Mouse (Mus musculus) liver, embryonic 13.5 days (tissue): ENCODE measurements at regions not wholly inside any gene's neighbourhood (a gene's known extent, or its start where the extent isn't known, plus 50 kb on each side); places are given as distances from the start of the nearest gene placed in this dataset.
A peak's percentile ranks its signal among the peaks of the same experiment; 100 is the strongest.
"Not testable (repeated sequence)": the region's sequence is repeated elsewhere in the genome, so short reads cannot be mapped to it uniquely, and the experiment has no call there.

ENCODE experiments used
- ATAC-seq: fragments of 200-750 bp; cut with Nextera tagmentation; 2 replicates; pipeline ENCODE4 v1.8.0; 2017; ENCODE audit warnings: low read depth, mild to moderate bottlenecking, moderate number of reproducible peaks, moderate library complexity
- DNase-seq: peaks from one replicate; pipeline ENCODE4 v3.0.0; 2022
- H3K27ac ChIP-seq: fragments of 300-500 bp; sonication (generic); 2 replicates; pipeline ENCODE4 v1.5.1; 2015; ENCODE audit warnings: moderate library complexity, mild to moderate bottlenecking, inconsistent platforms
- H3K27me3 ChIP-seq: fragments of 300-500 bp; sonication (generic); 2 replicates; pipeline ENCODE4 v1.6.1; 2015; ENCODE audit warnings: mild to moderate bottlenecking, inconsistent platforms
- H3K36me3 ChIP-seq: fragments of 300-500 bp; sonication (generic); 2 replicates; pipeline ENCODE4 v1.6.1; 2015; ENCODE audit warnings: mild to moderate bottlenecking, inconsistent platforms
- H3K4me1 ChIP-seq: fragments of 300-500 bp; sonication (generic); replicated peaks from 2 replicates; pipeline ENCODE4 v1.6.1; 2015; ENCODE audit warnings: inconsistent platforms
- H3K4me2 ChIP-seq: fragments of 300-500 bp; sonication (generic); 2 replicates; pipeline ENCODE4 v1.6.1; 2015; ENCODE audit warnings: inconsistent platforms, mild to moderate bottlenecking, moderate library complexity
- H3K4me3 ChIP-seq: fragments of 300-500 bp; sonication (generic); replicated peaks from 2 replicates; pipeline ENCODE4 v1.5.1; 2015; ENCODE audit warnings: mild to moderate bottlenecking, inconsistent platforms
- H3K9ac ChIP-seq: fragments of 300-500 bp; sonication (generic); 2 replicates; pipeline ENCODE4 v1.6.1; 2015; ENCODE audit warnings: mild to moderate bottlenecking, inconsistent platforms
- H3K9me3 ChIP-seq: fragments of 300-500 bp; sonication (generic); replicated peaks from 2 replicates; pipeline ENCODE4 v1.6.1; 2016; ENCODE audit warnings: inconsistent platforms
- WGBS: fragments of 180-500 bp; shearing (Covaris S2); methylation state at CpG from one replicate; pipeline ENCODE4 v1.1.7; 2015; ENCODE audit not compliant: insufficient replicate concordance; 5-methylcytosine and 5-hydroxymethylcytosine counted together

GRCm38 (mm10) chr5:67487965-67488409 lies 59.9 kb upstream of the Bend4 start:
- H3K36me3 ChIP-seq = no peaks in the 10 kb centered on the region
- H3K4me1 ChIP-seq = no peaks in the 10 kb centered on the region
- H3K9ac ChIP-seq = no peak overlapping the region
- H3K4me3 ChIP-seq = no peak overlapping the region
- WGBS = 66% methylated on average over 11 of the region's 11 CpGs
- no peaks in the 10 kb centered on the region for H3K9me3 ChIP-seq
- no peak for ATAC-seq
- no peak overlapping the region for H3K27ac ChIP-seq
- DNase-seq = no peak
- H3K27me3 ChIP-seq = no peaks in the 10 kb centered on the region
- H3K4me2 ChIP-seq = no peak overlapping the region

- not testable (repeated sequence) for H3K27me3 ChIP-seq, H3K27ac ChIP-seq, H3K4me2 ChIP-seq, H3K9ac ChIP-seq, ATAC-seq, H3K9me3 ChIP-seq, H3K4me1 ChIP-seq, DNase-seq, H3K36me3 ChIP-seq, H3K4me3 ChIP-seq
Observed at GRCm38 (mm10) chr5:67490709-67491108, 62.6 kb upstream of the Bend4 start.

- Histone ChIP-seq H3K4me2 (no peak overlapping the region), H3K27ac (no peak overlapping the region), H3K9ac (no peak overlapping the region), H3K36me3 (no peaks in the 10 kb centered on the region), H3K4me1 (no peaks in the 10 kb centered on the region), H3K9me3 (no peaks in the 10 kb centered on the region), H3K4me3 (no peak overlapping the region), H3K27me3 (no peaks in the 10 kb centered on the region)
- ATAC-seq (no peak), DNase-seq (no peak)
- 55% methylated on average over 9 of the region's 9 CpGs for WGBS
Observed at GRCm38 (mm10) chr5:67492893-67493302, 64.8 kb upstream of the Bend4 start.

- H3K36me3 ChIP-seq = no peaks in the 10 kb centered on the region
- WGBS = 66% methylated on average over 7 of the region's 7 CpGs
- no peak for DNase-seq
Observed at GRCm38 (mm10) chr5:67496710-67497109, 68.6 kb upstream of the Bend4 start.

GRCm38 (mm10) chr5:67520251-67520650 lies 87.4 kb upstream of the Shisa3 start:
- ATAC-seq (no peak), DNase-seq (no peak)
- no peak overlapping the region for H3K4me3 ChIP-seq
- H3K27me3 ChIP-seq = no peaks in the 10 kb centered on the region
- H3K4me2 ChIP-seq = no peak overlapping the region
- H3K9ac ChIP-seq = no peak overlapping the region
- no peaks in the 10 kb centered on the region for H3K36me3 ChIP-seq
- 75% methylated on average over 5 of the region's 5 CpGs for WGBS
- no peaks in the 10 kb centered on the region for H3K9me3 ChIP-seq
- no peaks in the 10 kb centered on the region for H3K4me1 ChIP-seq
- H3K27ac ChIP-seq = no peak overlapping the region

More at GRCm38 (mm10) chr5:67496710-67497109, 68.6 kb upstream of the Bend4 start:
- ATAC-seq = no peak
- Histone ChIP-seq H3K9me3 (no peaks in the 10 kb centered on the region), H3K4me2 (no peak overlapping the region), H3K4me1 (no peaks in the 10 kb centered on the region), H3K4me3 (no peak overlapping the region), H3K27ac (no peak overlapping the region), H3K9ac (no peak overlapping the region), H3K27me3 (no peaks in the 10 kb centered on the region)

- Histone ChIP-seq H3K27ac (no peak overlapping the region), H3K9ac (no peak overlapping the region), H3K4me1 (no peaks in the 10 kb centered on the region), H3K4me3 (no peak overlapping the region), H3K4me2 (no peak overlapping the region), H3K36me3 (no peaks in the 10 kb centered on the region), H3K27me3 (no peaks in the 10 kb centered on the region), H3K9me3 (no peaks in the 10 kb centered on the region)
- ATAC-seq (no peak), DNase-seq (no peak)
- WGBS = 58% methylated on average over 3 of the region's 3 CpGs
Observed at GRCm38 (mm10) chr5:67521423-67521912, 86.2 kb upstream of the Shisa3 start.

- Histone ChIP-seq H3K9ac (no peak overlapping the region), H3K4me3 (no peak overlapping the region), H3K36me3 (no peaks in the 10 kb centered on the region), H3K27ac (no peak overlapping the region), H3K27me3 (no peaks in the 10 kb centered on the region), H3K4me1 (no peaks in the 10 kb centered on the region), H3K4me2 (no peak overlapping the region), H3K9me3 (no peaks in the 10 kb centered on the region)
- ATAC-seq (no peak), DNase-seq (no peak)
- 49% methylated on average over 5 of the region's 5 CpGs for WGBS
Observed at GRCm38 (mm10) chr5:67530149-67530548, 77.5 kb upstream of the Shisa3 start.

- WGBS = 29% methylated on average over 8 of the region's 8 CpGs
- Histone ChIP-seq H3K27me3 (no peaks in the 10 kb centered on the region), H3K4me1 (no peaks in the 10 kb centered on the region), H3K4me2 (no peak overlapping the region), H3K36me3 (no peaks in the 10 kb centered on the region), H3K9ac (no peak overlapping the region), H3K9me3 (no peaks in the 10 kb centered on the region), H3K4me3 (no peak overlapping the region), H3K27ac (no peak overlapping the region)
- DNase-seq = no peak
- no peak for ATAC-seq
Observed at GRCm38 (mm10) chr5:67530957-67531356, 76.7 kb upstream of the Shisa3 start.

GRCm38 (mm10) chr5:67532351-67532750 lies 75.3 kb upstream of the Shisa3 start:
- no peaks in the 10 kb centered on the region for H3K27me3 ChIP-seq
- H3K9ac ChIP-seq = no peak overlapping the region
- peak; percentile 32 for DNase-seq
- ATAC-seq = no peak
- 0 out of 2 replicates have a peak overlapping the region, but pooled peaks have one; percentile 28 for H3K4me2 ChIP-seq
- H3K36me3 ChIP-seq = no peaks in the 10 kb centered on the region
- no peak overlapping the region for H3K27ac ChIP-seq
- H3K4me1 ChIP-seq = no peaks in the 10 kb centered on the region
- H3K4me3 ChIP-seq = no peak overlapping the region
- H3K9me3 ChIP-seq = no peaks in the 10 kb centered on the region
- WGBS = 3% methylated on average over 12 of the region's 12 CpGs

- Histone ChIP-seq H3K4me1 (no peaks in the 10 kb centered on the region), H3K27ac (no peak overlapping the region), H3K4me3 (no peak overlapping the region), H3K27me3 (no peaks in the 10 kb centered on the region), H3K9ac (no peak overlapping the region), H3K36me3 (no peaks in the 10 kb centered on the region), H3K9me3 (no peaks in the 10 kb centered on the region), H3K4me2 (0 out of 2 replicates have a peak overlapping the region, but pooled peaks have one; percentile 28)
- ATAC-seq = no peak
- no peak for DNase-seq
- 49% methylated on average over 15 of the region's 15 CpGs for WGBS
Observed at GRCm38 (mm10) chr5:67532756-67533255, 74.9 kb upstream of the Shisa3 start.

GRCm38 (mm10) chr5:67534056-67534455 lies 73.6 kb upstream of the Shisa3 start:
- ATAC-seq (no peak), DNase-seq (no peak)
- Histone ChIP-seq H3K9ac (no peak overlapping the region), H3K27me3 (no peaks in the 10 kb centered on the region), H3K4me2 (no peak overlapping the region), H3K36me3 (no peaks in the 10 kb centered on the region), H3K9me3 (no peaks in the 10 kb centered on the region), H3K4me1 (no peaks in the 10 kb centered on the region), H3K4me3 (no peak overlapping the region), H3K27ac (no peak overlapping the region)
- 76% methylated on average over 7 of the region's 7 CpGs for WGBS

- Histone ChIP-seq H3K4me3 (no peak overlapping the region), H3K4me2 (no peak overlapping the region), H3K9me3 (no peaks in the 10 kb centered on the region), H3K27me3 (no peaks in the 10 kb centered on the region), H3K9ac (no peak overlapping the region), H3K4me1 (no peaks in the 10 kb centered on the region), H3K36me3 (no peaks in the 10 kb centered on the region), H3K27ac (no peak overlapping the region)
- 64% methylated on average over 5 of the region's 5 CpGs for WGBS
- DNase-seq (no peak), ATAC-seq (no peak)
Observed at GRCm38 (mm10) chr5:67537990-67538389, 69.7 kb upstream of the Shisa3 start.
